Mouse (Mus musculus): ENCODE results near the gene Glmp.
A peak's percentile ranks its signal among the peaks of the same experiment; 100 is the strongest.
"Not testable (repeated sequence)": the region's sequence is repeated elsewhere in the genome, so short reads cannot be mapped to it uniquely, and the experiment has no call there.

Gene Glmp

DNA sequence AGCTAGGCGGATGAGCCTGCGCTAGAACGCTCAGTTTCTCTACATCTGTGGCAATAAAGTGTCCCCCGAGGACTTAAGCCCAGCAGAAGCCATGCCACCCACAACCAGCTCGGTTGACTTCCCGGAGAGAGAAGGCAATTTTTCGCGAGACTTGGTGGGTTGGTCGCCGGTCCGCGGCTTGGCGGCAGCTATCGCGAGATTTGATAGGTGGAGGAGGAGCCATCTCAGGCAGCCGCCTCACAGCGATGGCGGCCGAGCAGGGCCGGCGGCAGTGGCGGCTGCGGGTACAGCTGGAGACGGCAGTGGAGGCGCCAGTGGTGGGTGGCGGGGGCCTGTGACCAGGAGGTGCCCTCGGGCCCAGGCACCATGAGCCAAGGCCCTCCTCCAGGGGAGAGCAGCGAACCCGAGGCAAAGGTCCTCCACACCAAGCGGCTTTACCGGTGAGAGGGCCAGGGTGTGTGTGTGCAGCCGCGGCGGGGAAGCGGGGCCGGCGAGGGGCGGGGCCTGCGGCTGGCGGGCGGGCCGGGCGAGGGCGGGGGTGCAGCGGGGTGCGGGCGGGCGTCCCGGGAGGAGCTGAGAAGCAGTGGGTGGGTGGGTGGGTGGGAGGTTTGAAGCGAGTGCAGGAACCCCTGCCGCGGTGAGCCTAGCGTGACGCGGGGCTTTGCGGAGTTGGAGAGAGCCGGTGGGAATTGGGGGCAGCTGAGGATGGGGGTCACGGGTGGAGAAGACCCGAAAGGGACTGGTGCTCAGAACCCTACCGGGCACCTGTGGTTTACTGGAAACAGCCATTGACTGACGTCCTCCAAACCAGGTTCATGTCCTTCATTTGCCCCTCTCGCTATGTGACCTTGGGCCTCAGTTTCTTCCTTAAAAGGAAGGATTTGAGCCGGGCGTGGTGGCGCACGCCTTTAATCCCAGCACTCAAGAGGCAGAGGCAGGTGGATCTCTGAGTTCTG, 11.5 kb downstream of the Glmp start, which contains the start of the genes Tmem79 and Smg5:
Tmem79 (minus strand) TSS at position 91 of the 956 bp plus-strand sequence.
Smg5 (plus strand) TSS at position 203 of the 956 bp plus-strand sequence.
- peak; percentile 98 for DNase-seq

GRCm38 (mm10) chr3:88337367-88338020, 12.7 kb downstream of the Glmp start:
- DNase-seq = no peak

DNA sequence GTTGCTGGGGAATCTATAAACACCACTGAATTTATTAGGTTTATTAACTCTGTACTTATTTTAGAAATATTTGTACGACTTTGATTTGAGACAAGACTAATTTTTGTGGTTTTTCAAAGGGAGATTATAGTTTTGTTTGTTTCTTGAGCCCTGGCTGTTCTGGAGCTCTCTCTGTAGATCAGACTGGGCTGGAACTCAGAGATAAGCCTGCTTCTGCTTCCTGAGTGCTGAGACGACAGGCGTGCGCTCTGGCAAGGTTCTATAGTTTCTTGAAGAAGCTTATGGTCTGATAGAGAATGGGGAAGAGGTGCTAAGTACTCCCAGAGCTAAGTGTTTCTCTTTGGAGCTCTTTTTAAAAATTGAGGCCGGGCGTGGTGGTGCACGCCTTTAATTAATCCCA, 13.5 kb downstream of the Glmp start:
- DNase-seq = no peak

GRCm38 (mm10) chr3:88339006-88339405, 14.2 kb downstream of the Glmp start:
- no peak for DNase-seq

- DNase-seq = no peak
These were observed 25.9 kb downstream of the Glmp start for GRCm38 (mm10) chr3:88350732-88351131.

GRCm38 (mm10) chr3:88352907-88353306, 28.1 kb downstream of the Glmp start:
- no peak for DNase-seq

GRCm38 (mm10) chr3:88354396-88355165, 29.8 kb downstream of the Glmp start:
- no peak for DNase-seq

- DNase-seq = no peak
These were observed 34.8 kb downstream of the Glmp start for GRCm38 (mm10) chr3:88359584-88359983.

DNA sequence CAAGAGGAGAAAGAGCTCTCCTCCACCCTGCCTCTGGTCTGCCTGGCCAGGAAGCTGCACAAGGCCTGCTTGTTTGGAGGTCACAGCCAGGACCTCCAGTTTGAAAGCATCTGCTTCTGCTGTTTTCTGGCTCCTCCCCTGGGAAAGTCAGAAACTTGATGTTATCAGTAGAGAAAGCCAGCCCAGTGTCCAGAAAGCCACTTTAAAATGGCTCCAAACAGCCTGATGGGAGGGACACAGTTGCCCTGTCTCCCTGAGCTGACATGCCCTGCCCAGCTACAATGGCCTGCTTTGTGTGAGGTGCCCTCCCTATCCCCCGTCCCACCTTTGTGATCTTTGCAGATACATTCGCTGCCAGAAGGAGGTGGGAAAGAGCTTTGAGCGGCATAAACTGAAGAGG, 35.2 kb downstream of the Glmp start:
- DNase-seq = no peak

- no peak for DNase-seq
These were observed 36.3 kb downstream of the Glmp start for GRCm38 (mm10) chr3:88361096-88361495.

- DNase-seq = no peak
These were observed 36.9 kb downstream of the Glmp start for GRCm38 (mm10) chr3:88361612-88362313.

DNA sequence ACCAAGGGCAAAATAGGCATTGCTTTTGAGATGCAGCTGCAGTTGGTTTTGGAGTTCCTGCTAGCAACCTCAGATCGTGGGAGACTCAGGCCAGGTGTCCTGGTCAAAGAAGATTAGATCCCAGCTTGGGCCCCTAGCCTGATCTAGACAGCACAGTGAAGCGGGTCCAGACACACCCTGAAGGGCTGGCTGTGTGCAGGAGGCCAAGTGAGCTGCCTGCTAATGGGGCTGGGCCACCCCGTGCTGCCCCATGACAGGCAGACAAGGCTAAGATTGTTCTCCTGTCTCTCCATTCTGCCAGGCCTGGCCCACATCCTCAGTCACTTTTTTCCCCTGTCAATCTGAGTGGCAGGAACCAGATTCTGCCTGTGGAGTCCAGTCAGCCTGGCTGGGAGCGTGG, 38.9 kb downstream of the Glmp start:
- peak; percentile 51 for DNase-seq

- DNase-seq = peak; percentile 93
These were observed 39.5 kb downstream of the Glmp start, which contains the start of gene Paqr6 for GRCm38 (mm10) chr3:88364337-88364736. Paqr6 (plus strand) TSS chr3:88364584.

DNA sequence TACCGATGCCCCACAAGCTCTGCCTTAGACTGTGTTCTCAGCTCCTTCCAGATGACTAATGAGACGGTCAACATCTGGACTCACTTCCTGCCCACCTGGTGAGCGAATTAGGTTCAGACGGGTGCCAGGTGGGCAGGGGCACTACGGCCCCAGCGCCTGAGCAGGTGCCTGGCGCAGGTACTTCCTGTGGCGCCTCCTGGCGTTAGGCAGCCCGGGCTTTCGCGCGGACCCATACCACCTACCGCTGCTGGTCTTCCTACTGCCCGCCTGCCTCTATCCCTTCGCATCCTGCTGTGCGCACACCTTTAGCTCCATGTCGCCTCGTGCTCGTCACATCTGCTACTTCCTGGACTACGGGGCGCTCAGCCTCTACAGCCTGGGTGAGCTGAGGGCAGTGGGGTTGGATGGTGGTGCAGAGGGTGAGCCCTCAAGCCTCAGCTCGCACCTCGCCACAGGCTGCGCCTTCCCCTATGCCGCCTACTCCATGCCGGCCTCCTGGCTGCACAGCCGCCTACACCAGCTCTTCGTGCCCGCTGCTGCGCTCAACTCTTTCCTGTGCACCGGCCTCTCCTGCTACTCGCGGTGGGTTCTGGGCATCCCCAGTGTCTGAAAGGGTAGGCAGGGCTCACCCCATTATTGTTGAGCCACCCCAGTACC, 41.0 kb downstream of the Glmp start:
- no peak for DNase-seq

DNA sequence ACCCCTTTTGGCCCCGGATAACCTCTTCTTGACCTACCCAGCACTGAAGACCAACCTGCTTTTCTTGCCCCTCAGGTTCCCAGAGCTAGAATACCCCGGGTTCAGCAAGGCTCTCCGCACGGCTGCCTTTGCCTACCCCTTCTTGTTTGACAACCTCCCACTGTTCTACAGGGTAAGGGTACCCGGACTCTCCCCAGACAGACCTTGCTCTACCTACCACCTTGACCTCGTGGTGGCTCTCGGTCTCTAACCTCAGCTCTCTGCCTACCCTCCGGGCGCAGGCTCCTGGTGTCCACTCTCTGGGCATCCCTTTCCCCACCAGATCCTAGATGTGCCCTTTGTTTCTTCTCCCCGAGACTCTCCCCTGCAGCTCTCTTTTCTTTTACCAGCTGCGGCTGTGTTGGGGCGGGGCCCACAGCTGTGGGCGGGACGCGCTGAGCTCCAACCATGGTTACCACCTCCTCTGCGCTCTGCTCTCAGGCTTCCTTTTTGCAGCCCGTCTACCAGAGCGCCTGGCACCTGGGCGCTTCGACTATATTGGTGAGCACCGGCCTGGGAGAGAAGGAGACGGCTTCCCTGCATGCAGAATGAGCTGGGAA, 42.1 kb downstream of the Glmp start:
- DNase-seq = peak; percentile 65

- DNase-seq = not testable (repeated sequence)
These were observed 42.7 kb downstream of the Glmp start for GRCm38 (mm10) chr3:88367517-88367916.

DNA sequence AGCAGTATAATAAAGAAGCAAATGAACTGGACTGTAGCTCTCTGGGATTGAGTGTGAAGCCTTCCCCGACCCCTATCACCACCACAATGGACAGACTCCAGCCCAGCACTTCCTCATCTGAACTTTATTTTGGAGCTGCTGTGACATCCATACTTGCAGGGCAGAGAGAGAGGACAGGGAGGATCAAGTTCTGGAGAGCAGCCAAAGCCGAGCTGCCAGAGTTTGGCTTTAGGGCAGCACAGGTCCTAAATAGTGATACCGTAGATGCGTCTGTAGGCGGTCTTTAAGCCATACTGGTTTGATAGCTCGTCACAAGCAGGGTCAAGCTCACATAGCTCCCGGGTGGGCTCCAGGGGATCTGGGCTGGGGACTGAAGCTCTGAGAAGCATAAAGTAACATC, 43.7 kb downstream of the Glmp start:
- DNase-seq = not testable (repeated sequence)

GRCm38 (mm10) chr3:88372643-88373042, 47.8 kb downstream of the Glmp start, which contains the start of gene Bglap3:
Bglap3 (minus strand) TSS chr3:88372743.
- not testable (repeated sequence) for DNase-seq

DNA sequence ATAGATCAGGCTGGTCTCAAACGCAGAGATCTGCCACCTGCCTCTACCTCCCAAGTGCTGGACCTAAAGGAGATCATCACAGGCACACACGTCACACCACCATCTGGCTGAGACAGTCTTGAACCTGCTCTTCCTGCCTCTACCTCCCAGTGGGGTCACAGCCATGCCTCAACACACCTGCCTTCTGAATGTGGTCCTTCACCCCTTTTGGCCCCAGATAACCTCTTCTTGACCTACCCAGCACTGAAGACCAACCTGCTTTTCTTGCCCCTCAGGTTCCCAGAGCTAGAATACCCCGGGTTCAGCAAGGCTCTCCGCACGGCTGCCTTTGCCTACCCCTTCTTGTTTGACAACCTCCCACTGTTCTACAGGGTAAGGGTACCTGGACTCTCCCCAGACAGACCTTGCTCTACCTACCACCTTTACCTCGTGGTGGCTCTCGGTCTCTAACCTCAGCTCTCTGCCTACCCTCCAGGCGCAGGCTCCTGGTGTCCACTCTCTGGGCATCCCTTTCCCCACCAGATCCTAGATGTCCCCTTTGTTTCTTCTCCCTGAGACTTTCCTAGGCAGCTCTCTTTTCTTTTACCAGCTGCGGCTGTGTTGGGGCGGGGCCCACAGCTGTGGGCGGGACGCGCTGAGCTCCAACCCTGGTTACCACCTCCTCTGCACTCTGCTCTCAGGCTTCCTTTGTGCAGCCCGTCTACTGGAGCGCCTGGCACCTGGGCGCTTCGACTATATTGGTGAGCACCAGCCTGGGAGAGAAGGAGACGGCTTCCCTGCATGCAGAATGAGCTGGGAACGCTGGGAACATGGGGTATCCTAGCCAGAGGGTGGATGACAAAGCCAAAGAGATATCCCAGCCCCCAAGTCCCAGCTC, 51.2 kb downstream of the Glmp start:
- peak; percentile 43 for DNase-seq

DNA sequence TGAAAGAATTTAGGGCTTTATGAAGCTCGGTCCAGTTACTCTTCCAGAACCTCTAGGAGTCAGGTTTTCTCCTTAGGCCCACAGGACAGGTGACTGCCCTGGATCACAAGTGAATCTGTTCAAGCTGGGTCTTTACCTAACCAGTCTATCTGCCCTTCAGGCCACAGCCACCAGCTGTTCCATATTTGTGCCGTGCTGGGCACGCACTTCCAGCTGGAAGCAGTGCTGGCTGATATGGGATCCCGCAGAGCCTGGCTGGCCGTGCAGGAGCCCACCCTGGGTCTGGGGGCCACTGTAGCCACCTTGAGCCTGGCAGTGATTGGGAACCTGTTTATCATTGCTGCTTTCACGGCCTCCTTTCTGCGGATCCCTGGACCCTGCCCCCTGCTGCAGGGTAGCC, 51.8 kb downstream of the Glmp start:
- not testable (repeated sequence) for DNase-seq

Measured in lung, postnatal 10 days (tissue).